17 mouse cellular contexts compared by ENCODE assay signal in the genomic region with DNA sequence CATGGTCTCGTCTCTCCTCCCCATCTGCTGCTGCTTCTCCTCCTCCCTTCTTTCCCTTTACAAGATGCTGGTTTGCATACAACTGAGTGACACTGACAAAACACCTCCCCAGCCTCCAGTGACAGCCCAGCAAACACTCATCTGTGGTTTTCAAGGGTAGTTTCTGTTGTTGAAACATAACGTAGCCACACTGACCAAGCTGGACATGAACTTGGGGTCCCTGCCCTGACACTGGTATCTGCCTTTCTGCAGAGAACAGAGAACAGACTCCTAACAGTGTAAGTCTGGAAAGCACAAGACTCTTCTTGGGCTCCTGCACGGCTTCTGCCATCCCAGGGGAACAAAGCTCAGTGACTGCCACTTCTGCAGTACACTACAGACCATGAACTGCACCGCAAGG. TPM values are rescaled to one million over a fixed set of nuclear protein-coding genes. Genes with fewer than 3 reads are reported as not detected.
DNase-seq lines count a peak whose midpoint lies in the region; ATAC-seq and TF ChIP-seq lines count a peak whose summit lies in the region.
"Had no signal": no experiment of that assay in that cellular context is flagged by ENCODE, and none has a peak within 500 bp of the region (broad histone marks: within the 10 kb centered on the region; RNA-seq: fewer than 3 reads in every experiment).

No protein-coding gene starts in this region.

- no peaks in the 10 kb centered on the region for H3K9me3 ChIP-seq in megakaryocyte, embryonic 14.5 days
- no peaks in the 10 kb centered on the region for H3K9me3 ChIP-seq in limb, embryonic 10.5 days (replicated peaks)
- no peaks in the 10 kb centered on the region for H3K9me3 ChIP-seq in stomach, postnatal 0 days (ENCODE audit: control insufficient read depth, low read length)
- H3K9me3 ChIP-seq: forebrain, embryonic 15.5 days; limb, embryonic 13.5 days had no signal

- DNase-seq in kidney, adult 2 months, result no peak
- no peak for DNase-seq in kidney, postnatal 10 days
- no peak for DNase-seq in limb, embryonic 10.5 days (ENCODE audit: low spot score)
- no peak for DNase-seq in stomach, postnatal 0 days (ENCODE audit: low spot score)
- no peak for DNase-seq in ovary, postnatal 14 days (ENCODE audit: low spot score)
- DNase-seq: adrenal gland, postnatal 14 days; cerebellum, adult 9-10 months; gastrocnemius, postnatal 14 days; lung, postnatal 14 days; right cerebral cortex, postnatal 4 days had no signal

- WGBS in kidney, adult 2 months, result 44% methylated on average over 4 of the region's 4 CpGs
- 79% methylated on average over 4 of the region's 4 CpGs for WGBS in limb, embryonic 10.5 days
- 75% methylated on average over 4 of the region's 4 CpGs for WGBS in stomach, postnatal 0 days

- no peaks in the 10 kb centered on the region for H3K36me3 ChIP-seq in kidney, adult 2 months (ENCODE audit: control insufficient read depth, insufficient read depth, low read length)
- peaks cover 10% of the 10 kb centered on the region for H3K36me3 ChIP-seq in megakaryocyte, embryonic 14.5 days (replicated peaks; ENCODE audit: low read length)
- no peaks in the 10 kb centered on the region for H3K36me3 ChIP-seq in limb, embryonic 10.5 days
- H3K36me3 ChIP-seq in stomach, postnatal 0 days (ENCODE audit: control insufficient read depth, insufficient read depth, low read length), result no peaks in the 10 kb centered on the region
- H3K36me3 ChIP-seq: forebrain, embryonic 15.5 days; limb, embryonic 13.5 days had no signal

- peak overlapping the region; percentile 51 for H3K27ac ChIP-seq in kidney, adult 2 months (ENCODE audit: insufficient read depth, low read depth, low read length)
- 0 out of 2 replicates have a peak overlapping the region, but pooled peaks have one; percentile 31 for H3K27ac ChIP-seq in limb, embryonic 10.5 days
- peak overlapping the region; percentile 63; the same call in 1 of the 2 replicates for H3K27ac ChIP-seq in stomach, postnatal 0 days (replicated peaks)
- H3K27ac ChIP-seq: forebrain, embryonic 15.5 days; hindbrain, embryonic 14.5 days; limb, embryonic 13.5 days had no signal

- no peak overlapping the region for H3K9ac ChIP-seq in stomach, postnatal 0 days (ENCODE audit: low read length)
- H3K9ac ChIP-seq: forebrain, embryonic 15.5 days; hindbrain, embryonic 14.5 days; limb, embryonic 13.5 days had no signal

- no peak for TF ChIP-seq EP300 in stomach, postnatal 0 days (optimal IDR thresholded peaks at IDR 0.05)

- H3K4me1 ChIP-seq in kidney, adult 2 months (ENCODE audit: control insufficient read depth, insufficient read depth, low read length), result peaks cover 42% of the 10 kb centered on the region
- H3K4me1 ChIP-seq in megakaryocyte, embryonic 14.5 days, result peaks cover 95% of the 10 kb centered on the region
- H3K4me1 ChIP-seq in limb, embryonic 10.5 days, result peaks cover 13% of the 10 kb centered on the region
- 0 out of 2 replicates have a peak, but pooled peaks cover 6% of the 10 kb centered on the region for H3K4me1 ChIP-seq in stomach, postnatal 0 days (replicated peaks; ENCODE audit: control insufficient read depth, insufficient read depth)

- no peak overlapping the region for H3K4me3 ChIP-seq in kidney, adult 2 months (ENCODE audit: insufficient read depth, low read depth, low read length)
- H3K4me3 ChIP-seq in megakaryocyte, embryonic 14.5 days (replicated peaks), result peak overlapping the region; percentile 72
- H3K4me3 ChIP-seq in limb, embryonic 10.5 days, result no peak overlapping the region
- H3K4me3 ChIP-seq in stomach, postnatal 0 days (ENCODE audit: low read depth, low read length), result no peak overlapping the region
- H3K4me3 ChIP-seq: forebrain, embryonic 15.5 days; limb, embryonic 13.5 days had no signal

- TF ChIP-seq CTCF in kidney, adult 2 months (conservative IDR thresholded peaks at IDR 0.05; ENCODE audit: insufficient read depth, insufficient read length, low read depth, low read length), result no peak
- no peak for TF ChIP-seq CTCF in stomach, postnatal 0 days (IDR thresholded peaks at IDR 0.05; ENCODE audit: low read depth)

- no peak for ATAC-seq in megakaryocyte, adult 5-6 weeks (ENCODE audit: poor library complexity, severe bottlenecking)
- no peak for ATAC-seq in stomach, postnatal 0 days (ENCODE audit: low FRiP score, low TSS enrichment)
- ATAC-seq: forebrain, embryonic 15.5 days; intestine, postnatal 0 days; midbrain, embryonic 16.5 days had no signal

- no peak overlapping the region for H3K4me2 ChIP-seq in stomach, postnatal 0 days (replicated peaks; ENCODE audit: low read depth)
- H3K4me2 ChIP-seq: forebrain, embryonic 15.5 days; hindbrain, embryonic 14.5 days; limb, embryonic 13.5 days had no signal

- no peak for TF ChIP-seq POLR2A in kidney, adult 2 months (IDR thresholded peaks at IDR 0.05; ENCODE audit: low read depth, low read length)

- H3K27me3 ChIP-seq in kidney, adult 2 months (replicated peaks; ENCODE audit: control insufficient read depth, insufficient read depth, low read length), result no peaks in the 10 kb centered on the region
- H3K27me3 ChIP-seq in megakaryocyte, embryonic 14.5 days (replicated peaks), result no peaks in the 10 kb centered on the region
- H3K27me3 ChIP-seq in limb, embryonic 10.5 days (ENCODE audit: low read depth, poor library complexity, severe bottlenecking), result no peaks in the 10 kb centered on the region
- H3K27me3 ChIP-seq in stomach, postnatal 0 days (ENCODE audit: control insufficient read depth, insufficient read depth, low read length), result no peaks in the 10 kb centered on the region
- H3K27me3 ChIP-seq: forebrain, embryonic 15.5 days; limb, embryonic 13.5 days had no signal

RNA-seq across cellular contexts. Expression of a gene that starts 29.7 kb away (rescaled TPM):
- 116 and 126 TPM in 2 replicates for polyA plus RNA-seq in kidney, adult 2 months (2012; rRNA removed)
- polyA plus RNA-seq in megakaryocyte, embryonic 14.5 days (2012; ENCODE audit: insufficient read depth, low replicate concordance), result 39.9 and 82.1 TPM in 2 replicates
- total RNA-seq in megakaryocyte, adult 5-6 weeks (2015), result 71.9 and 75.0 TPM in 2 replicates
- 112 and 115 TPM in 2 replicates for total RNA-seq in megakaryocyte, adult 5-6 weeks (2017)
- polyA plus RNA-seq in limb, embryonic 10.5 days (2016; fragmentation: Nextera tagmentation; extraction: Ambion mirVana), result 56.9 and 61.0 TPM in 2 replicates
- polyA plus RNA-seq in stomach, postnatal 0 days (2015; fragmentation: Nextera tagmentation; extraction: Ambion mirVana), result 42.5 and 46.6 TPM in 2 replicates
